Mouse (Mus musculus) lung, postnatal 0 days (tissue): ENCODE results near the gene Kctd6. TPM values are rescaled to one million over a fixed set of nuclear protein-coding genes. Genes with fewer than 3 reads are reported as not detected.

Source experiments
- ATAC-seq: fragments of 200-750 bp; cut with Nextera tagmentation; 2 replicates; pipeline ENCODE4 v1.8.0; 2017; ENCODE audit warnings: moderate library complexity
- DNase-seq: peaks from one replicate; pipeline ENCODE4 v3.0.0-alpha.2; 2016; ENCODE audit warnings: low spot score
- H3K27ac ChIP-seq: fragments of 300-500 bp; sonication (generic); 2 replicates; pipeline ENCODE4 v1.5.1; 2014; ENCODE audit warnings: antibody characterized with exemption, mild to moderate bottlenecking, low read length, mixed read lengths
- H3K27me3 ChIP-seq: fragments of 300-500 bp; sonication (generic); replicated peaks from 2 replicates; pipeline ENCODE4 v1.6.1; 2014; ENCODE audit warnings: low read length, mixed read lengths; ENCODE audit not compliant: insufficient read depth
- H3K36me3 ChIP-seq: fragments of 300-500 bp; sonication (generic); 2 replicates; pipeline ENCODE4 v1.6.1; 2014; ENCODE audit warnings: low read length, mixed read lengths; ENCODE audit not compliant: insufficient read depth
- H3K4me1 ChIP-seq: fragments of 300-500 bp; sonication (generic); 2 replicates; pipeline ENCODE4 v1.6.1; 2014; ENCODE audit warnings: antibody characterized with exemption, low read depth, low read length, mixed read lengths; ENCODE audit not compliant: insufficient read depth
- H3K4me2 ChIP-seq: fragments of 300-500 bp; sonication (generic); replicated peaks from 2 replicates; pipeline ENCODE4 v1.6.1; 2014; ENCODE audit warnings: low read depth, mild to moderate bottlenecking, low read length, moderate library complexity, mixed read lengths
- H3K4me3 ChIP-seq: fragments of 300-500 bp; sonication (generic); 2 replicates; pipeline ENCODE4 v1.5.1; 2014; ENCODE audit warnings: low read depth, low read length
- H3K9ac ChIP-seq: fragments of 300-500 bp; sonication (generic); replicated peaks from 2 replicates; pipeline ENCODE4 v1.6.1; 2014; ENCODE audit warnings: low read depth, mild to moderate bottlenecking
- H3K9me3 ChIP-seq: fragments of 300-500 bp; sonication (generic); 2 replicates; pipeline ENCODE4 v1.6.1; 2016; ENCODE audit warnings: low read length, mixed read lengths
- CTCF ChIP-seq: IDR thresholded peaks from 2 replicates; pipeline ENCODE4 v1.5.1; 2016; ENCODE audit warnings: antibody characterized with exemption, mild to moderate bottlenecking
- EP300 ChIP-seq: IDR thresholded peaks from 2 replicates; pipeline ENCODE4 v1.6.1; 2016; ENCODE audit warnings: antibody characterized with exemption, mild to moderate bottlenecking, control low read depth
- WGBS: fragments of 180-500 bp; shearing (Covaris S2); extraction: QIAGEN DNeasy Blood & Tissue Kit; methylation state at CpG from one replicate; pipeline ENCODE4 v1.1.7; 2014; 5-methylcytosine and 5-hydroxymethylcytosine counted together
- polyA plus RNA-seq: library from polyadenylated mRNA; unstranded; fragments of >200 nt; fragmentation: Nextera tagmentation; extraction: Ambion mirVana; gene quantifications from 2 replicates; pipeline ENCODE4 v1.2.1, GENCODE M21; 2015

Kctd6 gene
- polyA plus RNA-seq, 1 experiment from 2014 or later: 19.5 TPM

GRCm38 (mm10) chr14:8229367-8230019 is 15.6 kb downstream of the Kctd6 start:
- 70% methylated on average over 9 of the region's 9 CpGs for WGBS
- Histone ChIP-seq H3K27me3 (no peaks in the 10 kb centered on the region), H3K4me1 (no peaks in the 10 kb centered on the region), H3K4me2 (no peak overlapping the region), H3K4me3 (no peak overlapping the region), H3K9ac (no peak overlapping the region), H3K36me3 (no peaks in the 10 kb centered on the region), H3K9me3 (no peaks in the 10 kb centered on the region), H3K27ac (no peak overlapping the region)
- ATAC-seq: no peak
- DNase-seq: no peak
- TF ChIP-seq EP300 (no peak), CTCF (no peak)

- TF ChIP-seq CTCF (no peak), EP300 (no peak)
- Histone ChIP-seq H3K9ac (no peak overlapping the region), H3K9me3 (no peaks in the 10 kb centered on the region), H3K4me2 (no peak overlapping the region), H3K4me3 (no peak overlapping the region), H3K27ac (no peak overlapping the region), H3K36me3 (no peaks in the 10 kb centered on the region), H3K4me1 (no peaks in the 10 kb centered on the region), H3K27me3 (no peaks in the 10 kb centered on the region)
- DNase-seq (no peak), ATAC-seq (no peak)
- WGBS: 74% methylated on average over 6 of the region's 6 CpGs
These were observed 18.4 kb downstream of the Kctd6 start for GRCm38 (mm10) chr14:8232155-8232910.

GRCm38 (mm10) chr14:8233252-8233651 is 19.3 kb downstream of the Kctd6 start:
- H3K27ac ChIP-seq: no peak overlapping the region
- no peaks in the 10 kb centered on the region for H3K27me3 ChIP-seq
- H3K4me2 ChIP-seq: no peak overlapping the region
- TF ChIP-seq CTCF (no peak), EP300 (no peak)
- H3K4me3 ChIP-seq: no peak overlapping the region
- no peaks in the 10 kb centered on the region for H3K9me3 ChIP-seq
- no peak for DNase-seq
- no peaks in the 10 kb centered on the region for H3K36me3 ChIP-seq
- H3K9ac ChIP-seq: no peak overlapping the region
- H3K4me1 ChIP-seq: no peaks in the 10 kb centered on the region
- WGBS: 26% methylated on average over 1 of the region's 1 CpGs
- ATAC-seq: no peak

GRCm38 (mm10) chr14:8241816-8242215 is 27.9 kb downstream of the Kctd6 start:
- ATAC-seq (no peak), DNase-seq (no peak)
- Histone ChIP-seq H3K27ac (no peak overlapping the region), H3K4me2 (no peak overlapping the region), H3K36me3 (no peaks in the 10 kb centered on the region), H3K9me3 (no peaks in the 10 kb centered on the region), H3K27me3 (no peaks in the 10 kb centered on the region), H3K9ac (no peak overlapping the region), H3K4me1 (no peaks in the 10 kb centered on the region), H3K4me3 (no peak overlapping the region)
- TF ChIP-seq CTCF (no peak), EP300 (no peak)

- H3K9ac ChIP-seq: no peak overlapping the region
- 58% methylated on average over 5 of the region's 5 CpGs for WGBS
- no peaks in the 10 kb centered on the region for H3K36me3 ChIP-seq
- no peak for TF ChIP-seq EP300
- TF ChIP-seq CTCF: peak; percentile 69
- H3K4me2 ChIP-seq: no peak overlapping the region
- H3K4me3 ChIP-seq: no peak overlapping the region
- ATAC-seq: peak; percentile 34; the same call in 1 of the 2 replicates
- H3K9me3 ChIP-seq: no peaks in the 10 kb centered on the region
- no peaks in the 10 kb centered on the region for H3K27me3 ChIP-seq
- no peaks in the 10 kb centered on the region for H3K4me1 ChIP-seq
- H3K27ac ChIP-seq: no peak overlapping the region
- peak; percentile 56 for DNase-seq
These were observed 28.5 kb downstream of the Kctd6 start for GRCm38 (mm10) chr14:8242388-8242920.

GRCm38 (mm10) chr14:8243136-8243888 is 29.4 kb downstream of the Kctd6 start:
- 47% methylated on average over 8 of the region's 8 CpGs for WGBS
- no peaks in the 10 kb centered on the region for H3K9me3 ChIP-seq
- H3K27me3 ChIP-seq: no peaks in the 10 kb centered on the region
- H3K9ac ChIP-seq: no peak overlapping the region
- no peaks in the 10 kb centered on the region for H3K4me1 ChIP-seq
- H3K4me2 ChIP-seq: no peak overlapping the region
- no peak overlapping the region for H3K4me3 ChIP-seq
- no peaks in the 10 kb centered on the region for H3K36me3 ChIP-seq
- no peak for DNase-seq
- no peak overlapping the region for H3K27ac ChIP-seq
- no peak for ATAC-seq
- TF ChIP-seq EP300 (no peak), CTCF (no peak)
